Mouse (Mus musculus) naive thymus-derived CD4-positive, alpha-beta T cell, adult 2 months (primary cell): Measurements from ENCODE around the gene Pir.
A peak's percentile ranks its signal among the peaks of the same experiment; 100 is the strongest.

Experiments
- DNase-seq: peaks from one replicate; pipeline ENCODE4 v3.0.0-alpha.2; 2011; ENCODE audit warnings: low read depth

Pir gene

DNA sequence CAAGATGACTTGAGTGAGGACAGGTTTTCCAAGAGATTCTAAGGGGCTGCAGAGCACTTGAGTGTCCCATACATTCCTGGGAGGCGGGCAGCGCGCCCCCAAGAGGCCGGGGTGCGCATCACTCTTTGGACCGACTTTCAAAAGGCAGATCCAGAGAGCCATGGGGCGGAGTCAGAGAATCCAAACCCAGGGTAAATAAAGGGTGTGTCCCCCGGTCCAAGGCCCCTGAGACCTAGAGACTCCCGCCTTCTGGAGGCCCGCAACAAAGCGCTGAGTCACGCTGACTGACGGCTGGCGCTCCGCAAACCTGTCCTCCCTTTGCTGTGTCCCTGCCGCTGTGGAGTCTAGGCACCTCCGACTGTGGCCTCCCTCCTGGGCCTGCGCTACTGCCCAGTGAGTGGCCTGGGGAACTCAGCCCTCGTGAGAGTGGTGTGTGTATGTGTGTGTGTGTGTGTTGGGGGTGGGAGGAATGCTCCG, at the start of gene Pir:
Gene Pir, plus strand, starts transcription at position 87 of the 477 bp plus-strand sequence.
- no peak for DNase-seq

DNA sequence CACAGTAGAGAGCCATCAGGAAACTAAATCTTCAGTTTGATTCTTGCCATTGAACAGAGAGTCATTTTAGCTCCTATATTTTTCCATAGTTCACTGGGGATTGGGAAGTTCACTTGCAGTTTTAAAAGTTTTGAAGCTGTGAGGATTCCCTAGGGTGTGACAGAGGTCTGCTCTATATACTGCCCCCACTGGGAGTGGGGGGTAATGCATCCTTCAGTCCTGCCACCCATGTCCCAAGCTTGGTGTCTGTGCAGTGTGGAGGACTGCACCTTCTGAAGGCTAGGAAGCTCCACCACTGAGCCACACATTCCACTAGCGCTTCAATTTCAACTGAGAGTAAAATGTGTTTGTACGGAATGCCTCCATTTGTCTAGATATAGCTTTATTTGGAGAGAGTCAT, 47.2 kb upstream of the Pir start:
- peak; percentile 34 for DNase-seq

DNA sequence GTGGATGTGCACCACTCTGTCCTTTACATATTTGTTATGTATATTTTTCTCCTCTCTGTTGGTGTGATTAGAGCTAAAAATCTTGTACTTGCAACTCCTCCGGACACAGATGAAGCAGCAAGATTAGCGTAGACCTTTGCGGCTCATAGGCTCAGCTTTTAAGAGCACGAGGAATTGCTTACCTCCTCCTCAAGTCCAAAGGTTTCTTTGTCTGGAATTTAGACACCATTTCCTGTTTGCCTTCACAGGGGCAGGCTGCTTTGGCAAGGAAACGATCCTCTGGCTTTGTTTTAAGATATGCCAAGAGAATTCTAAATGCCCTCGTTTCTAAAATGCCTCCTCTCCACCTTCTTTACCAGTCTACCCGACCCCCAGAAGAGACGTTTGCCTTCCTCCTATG, 35.8 kb upstream of the Pir start:
- no peak for DNase-seq

DNA sequence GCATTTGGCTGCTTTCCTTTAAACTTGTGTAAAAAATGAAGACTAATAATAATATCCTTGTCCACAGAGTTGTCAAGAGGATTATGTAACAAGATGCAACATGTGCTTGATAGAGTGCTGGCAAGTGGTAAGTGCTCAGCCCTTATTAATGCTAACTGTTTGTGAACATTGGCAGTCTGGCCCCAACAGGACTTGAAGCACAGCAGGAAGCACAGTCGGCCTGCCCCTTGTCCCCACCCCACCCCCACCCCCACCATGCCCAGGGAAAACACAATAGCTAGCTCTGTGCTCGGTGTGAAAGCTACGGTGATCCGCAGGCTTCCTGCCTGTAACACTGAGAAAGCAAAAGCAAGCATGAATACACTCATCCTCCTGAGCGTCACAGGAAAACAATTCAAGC, 23.5 kb upstream of the Pir start:
- DNase-seq, result peak; percentile 23

DNA sequence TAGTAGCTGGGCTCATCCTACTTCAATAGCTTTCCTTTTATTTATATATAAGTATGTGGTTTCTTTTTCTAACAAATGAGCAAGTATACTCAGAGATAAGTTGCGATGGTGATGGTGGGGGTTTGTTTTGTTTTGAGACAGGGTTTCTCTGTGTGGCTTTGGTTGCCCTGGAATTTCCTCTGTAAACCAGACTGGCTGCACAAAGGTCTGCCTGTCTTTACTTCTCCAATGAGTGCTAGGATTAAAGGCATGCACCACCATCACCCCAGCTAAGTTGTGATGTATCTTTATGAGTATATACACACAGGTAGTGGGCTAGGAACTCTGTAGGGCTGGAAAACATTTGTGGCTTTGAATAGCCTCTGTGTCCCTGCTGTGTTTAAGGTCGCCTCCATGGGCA, 22.4 kb upstream of the Pir start:
- DNase-seq, result no peak

GRCm38 (mm10) chrX:164256527-164256926, 12.6 kb upstream of the Pir start:
- no peak for DNase-seq

- no peak for DNase-seq
These were observed 11.1 kb upstream of the Pir start, which contains the start of gene Bmx for GRCm38 (mm10) chrX:164258057-164258456. Gene Bmx, minus strand, starts transcription at chrX:164258193.

DNA sequence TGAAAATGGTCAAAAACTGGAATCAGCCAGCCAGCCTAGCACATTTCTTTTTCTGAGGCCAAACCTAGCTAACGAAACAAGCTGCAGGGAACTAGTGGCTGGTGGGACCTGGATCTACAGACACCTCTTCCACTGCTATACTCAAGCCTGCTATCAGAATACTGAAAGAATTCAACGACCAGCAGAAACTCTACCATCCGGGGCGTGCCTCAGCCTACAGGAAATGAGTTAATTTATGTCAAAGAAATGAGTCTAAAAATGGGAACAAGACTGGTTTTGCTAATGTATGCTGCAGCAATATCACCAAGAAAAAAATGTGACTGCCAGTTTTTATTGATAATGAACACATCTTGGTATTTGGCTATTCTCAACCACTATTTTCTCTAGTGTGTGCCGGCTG, 10.5 kb upstream of the Pir start:
- DNase-seq, result no peak

DNA sequence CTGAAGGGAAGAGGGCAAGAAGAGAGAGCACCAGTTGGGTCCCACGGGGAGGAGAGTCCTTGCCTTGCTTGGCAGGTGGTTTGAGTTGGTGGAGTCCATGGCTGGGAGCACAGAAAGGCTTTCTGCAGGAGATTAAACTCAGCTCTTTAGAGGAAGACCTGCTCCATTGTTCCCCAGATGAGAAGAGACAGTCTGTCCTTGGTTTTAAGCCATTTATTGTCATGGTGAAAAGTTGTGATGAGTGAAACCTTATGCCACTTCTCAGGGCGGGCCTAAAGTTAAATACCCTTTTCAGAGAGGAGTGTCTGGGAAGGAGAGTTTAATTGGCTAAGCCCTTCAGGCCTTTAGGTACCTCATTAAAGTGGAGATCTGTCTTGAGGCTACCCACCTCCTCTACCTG, 6.9 kb upstream of the Pir start:
- DNase-seq, result no peak

GRCm38 (mm10) chrX:164264861-164265260, 4.3 kb upstream of the Pir start:
- no peak for DNase-seq

GRCm38 (mm10) chrX:164270603-164271002, 1.4 kb downstream of the Pir start:
- no peak for DNase-seq

DNA sequence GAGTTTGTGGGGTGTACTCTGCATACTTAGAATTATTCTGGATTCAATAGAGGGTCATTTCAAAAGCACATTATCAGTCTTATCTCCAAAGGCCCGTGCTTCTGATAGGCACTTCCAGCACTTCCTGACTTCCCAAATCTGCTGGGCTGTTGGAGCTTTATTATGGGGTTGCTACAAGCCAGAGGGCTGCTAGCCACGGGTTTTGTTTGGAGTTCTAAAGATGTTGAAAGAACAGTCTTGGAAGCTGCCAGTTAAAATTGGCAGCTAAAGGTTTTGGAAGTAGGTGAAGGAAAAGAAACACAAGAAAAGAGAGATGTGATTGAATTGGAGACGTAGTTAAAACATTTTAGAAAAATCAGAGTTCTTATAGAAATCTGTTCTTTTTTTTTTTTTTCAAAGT, 6.4 kb downstream of the Pir start:
- DNase-seq, result no peak

- no peak for DNase-seq
These were observed 11.9 kb downstream of the Pir start for GRCm38 (mm10) chrX:164280918-164281647.

- DNase-seq, result no peak
These were observed 14.6 kb downstream of the Pir start for GRCm38 (mm10) chrX:164283808-164284207.

GRCm38 (mm10) chrX:164287077-164287476, 17.9 kb downstream of the Pir start:
- peak; percentile 29 for DNase-seq

- no peak for DNase-seq
These were observed 22.0 kb downstream of the Pir start for GRCm38 (mm10) chrX:164291147-164291546.

DNA sequence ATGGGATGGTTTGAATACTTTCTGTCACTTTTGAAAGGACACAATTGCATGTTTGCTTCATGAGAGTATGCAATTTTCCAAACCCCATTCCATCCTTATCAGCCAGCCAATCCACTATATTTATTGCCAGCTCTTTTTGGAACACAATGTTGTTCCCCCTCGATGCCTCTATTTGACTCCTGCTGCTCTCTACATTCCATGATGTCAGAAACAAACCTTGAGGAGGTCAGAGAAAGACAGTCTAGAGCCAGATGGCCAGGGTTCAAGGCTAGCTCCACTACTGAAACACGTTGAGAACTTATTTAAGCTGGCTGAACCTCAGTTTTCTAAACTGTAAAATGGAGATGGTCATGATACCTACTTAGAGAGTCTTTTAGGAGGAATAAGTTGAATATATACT, 37.1 kb downstream of the Pir start:
- no peak for DNase-seq

DNA sequence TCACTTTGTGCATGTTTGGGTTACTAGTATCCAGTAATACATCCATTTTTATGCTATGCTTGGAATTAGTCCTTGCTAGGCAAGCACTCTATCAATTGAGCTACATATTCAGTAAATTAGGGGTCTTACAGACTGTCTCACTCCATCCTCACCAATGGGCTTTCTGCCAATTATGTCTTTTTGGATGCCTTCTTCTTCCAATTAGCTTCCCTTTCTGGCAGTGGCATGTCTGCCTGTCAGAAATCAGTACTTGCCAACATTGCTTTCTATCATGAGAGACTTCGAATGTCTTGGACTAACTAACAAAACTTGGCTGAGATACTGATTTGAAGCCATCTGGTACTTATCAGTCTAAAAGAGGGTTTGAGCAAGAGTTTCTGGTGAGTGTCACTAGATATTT, 44.7 kb downstream of the Pir start:
- no peak for DNase-seq

DNA sequence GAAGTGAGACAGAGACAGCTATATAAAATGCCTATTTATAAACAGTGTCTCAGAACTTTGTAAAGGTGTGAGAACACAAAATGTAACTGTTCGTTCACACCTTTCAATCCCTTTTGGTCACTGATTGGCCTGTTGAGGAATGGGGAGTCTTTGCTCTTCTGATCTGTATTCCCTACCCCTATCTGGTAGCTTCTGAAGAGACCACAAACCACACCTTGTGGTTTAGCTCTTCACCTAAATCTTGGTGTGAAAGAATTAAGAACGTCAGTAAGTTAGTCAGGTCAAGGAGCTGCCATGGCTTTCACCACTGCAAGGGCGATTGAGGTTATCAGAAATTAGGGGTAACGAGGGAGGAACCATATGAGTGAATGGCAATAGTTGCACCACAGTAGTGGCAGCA, 49.4 kb downstream of the Pir start:
- DNase-seq, result no peak

DNA sequence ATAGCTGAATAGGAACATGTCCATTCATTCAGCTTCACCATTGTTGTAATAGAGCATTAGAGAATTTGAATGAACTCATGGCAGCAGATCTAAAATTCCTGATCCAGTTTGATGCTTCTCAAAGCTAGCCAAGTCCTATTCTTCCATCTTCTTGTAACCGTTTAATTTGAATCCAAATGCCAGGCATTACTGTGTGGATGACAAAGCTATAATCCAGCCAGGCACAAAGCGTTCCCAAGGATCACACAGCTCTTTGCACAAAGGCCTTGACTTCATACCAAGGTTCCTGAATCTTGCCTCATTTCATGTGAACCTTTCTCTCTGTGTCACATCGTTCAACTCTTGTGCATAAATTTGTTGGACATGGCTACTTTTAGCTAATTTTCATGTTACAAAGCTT, 50.9 kb downstream of the Pir start:
- no peak for DNase-seq

- no peak for DNase-seq
These were observed 53.3 kb downstream of the Pir start for GRCm38 (mm10) chrX:164322492-164322891.

- peak; percentile 10 for DNase-seq
These were observed 54.3 kb downstream of the Pir start for GRCm38 (mm10) chrX:164323391-164323913.

GRCm38 (mm10) chrX:164330351-164330750, 61.2 kb downstream of the Pir start:
- DNase-seq, result no peak

GRCm38 (mm10) chrX:164330766-164331165, 61.6 kb downstream of the Pir start:
- DNase-seq, result no peak
